Mouse (Mus musculus) layer of hippocampus, adult 8-10 months (tissue): Measurements from ENCODE around the gene Hcrtr1. TPM values are rescaled to one million over a fixed set of nuclear protein-coding genes. Genes with fewer than 3 reads are reported as not detected.

ENCODE experiments used
- total RNA-seq, 4 experiments: library from RNA; stranded (reverse); gene quantifications; 2 replicates each; pipeline ENCODE4 v1.2.4; 2022

The Hcrtr1 gene
- total RNA-seq, 4 experiments from 2014 or later, result 1.6 to 2.9 (median 2.4) TPM

Other genes starting within 250 kb of the Hcrtr1 start
- gene Spocd1, start 210.1 kb downstream of the Hcrtr1 start, total RNA-seq, result under 1 TPM; 0.14 to 0.68 (median 0.56) TPM
- 100 to 1,000 TPM; 433 to 519 (median 493) TPM for gene Adgrb2, start 154.5 kb downstream of the Hcrtr1 start, total RNA-seq
- gene Col16a1, start 91.5 kb downstream of the Hcrtr1 start, total RNA-seq, result 10 to 100 TPM; 15.2 to 28.1 (median 21.2) TPM
- gene Pef1, start 36.8 kb downstream of the Hcrtr1 start, total RNA-seq, result 10 to 100 TPM; 60.4 to 74.7 (median 68.3) TPM
- 10 to 100 TPM in 3 of 4 experiments, 1 to 10 TPM in 1; 9.7 to 11.8 (median 11.0) TPM for gene Tinagl1, start 35.8 kb upstream of the Hcrtr1 start, total RNA-seq
- 1 to 10 TPM in 1 of 4 experiments, not detected in 3; 1.0 TPM for gene Gm853, start 83.0 kb upstream of the Hcrtr1 start, total RNA-seq
- gene Serinc2, start 139.8 kb upstream of the Hcrtr1 start, total RNA-seq, result 10 to 100 TPM in 2 of 4 experiments, 1 to 10 TPM in 2; 8.1 to 12.4 (median 10.2) TPM
- gene Fabp3, start 169.2 kb upstream of the Hcrtr1 start, total RNA-seq, result 100 to 1,000 TPM in 1 of 4 experiments, 10 to 100 TPM in 3; 87.7 to 102 (median 95.3) TPM
- 1 to 10 TPM in 2 of 4 experiments, under 1 TPM in 1, not detected in 1; 0.95 to 1.2 (median 1.1) TPM for gene Gm10570, start 169.3 kb upstream of the Hcrtr1 start, total RNA-seq
- gene Zcchc17, start 220.6 kb upstream of the Hcrtr1 start, total RNA-seq, result 10 to 100 TPM; 51.1 to 63.2 (median 59.1) TPM
- gene Snrnp40, start 220.8 kb upstream of the Hcrtr1 start, total RNA-seq, result 10 to 100 TPM; 29.4 to 32.3 (median 30.6) TPM